Mouse (Mus musculus): ENCODE measurements around the gene Opcml.

- TF ChIP-seq CTCF (IDR thresholded peaks at IDR 0.05; ENCODE audit: low read depth, low read length) (no peak), GATA1 (IDR thresholded peaks at IDR 0.05; ENCODE audit: borderline replicate concordance, low read length) (no peak), GATA2 (IDR thresholded peaks at IDR 0.05; ENCODE audit: borderline replicate concordance, low read depth, low read length) (no peak), POLR2AphosphoS5 (IDR thresholded peaks at IDR 0.05; ENCODE audit: insufficient replicate concordance, low read depth, low read length) (no peak)
Observed at GRCm38 (mm10) chr9:28513905-28514304, 723.3 kb downstream of the Opcml start.

All from G1E (cell line).